Mouse (Mus musculus) adrenal gland, postnatal 10 days (tissue): ENCODE results near the gene Mcpt1. TPM values are rescaled to one million over a fixed set of nuclear protein-coding genes. Genes with fewer than 3 reads are reported as not detected.
"Not testable (repeated sequence)": the region's sequence is repeated elsewhere in the genome, so short reads cannot be mapped to it uniquely, and the experiment has no call there.

Experiments used
- DNase-seq: peaks from one replicate; pipeline ENCODE4 v3.0.0; 2021; ENCODE audit warnings: mixed read lengths
- long read RNA-seq, 2 experiments: library from polyadenylated mRNA; stranded (forward); transcript quantifications; one replicate each; pipeline ENCODE4 v2.0.0; 2021
- total RNA-seq, 2 experiments: library from RNA; stranded (reverse); gene quantifications; 2 replicates each; pipeline ENCODE4 v1.2.3; 2021

Mcpt1 gene
- total RNA-seq, result not detected
- long read RNA-seq, experiment 1, result 0 reads
- long read RNA-seq, experiment 2, result 0 reads

DNA sequence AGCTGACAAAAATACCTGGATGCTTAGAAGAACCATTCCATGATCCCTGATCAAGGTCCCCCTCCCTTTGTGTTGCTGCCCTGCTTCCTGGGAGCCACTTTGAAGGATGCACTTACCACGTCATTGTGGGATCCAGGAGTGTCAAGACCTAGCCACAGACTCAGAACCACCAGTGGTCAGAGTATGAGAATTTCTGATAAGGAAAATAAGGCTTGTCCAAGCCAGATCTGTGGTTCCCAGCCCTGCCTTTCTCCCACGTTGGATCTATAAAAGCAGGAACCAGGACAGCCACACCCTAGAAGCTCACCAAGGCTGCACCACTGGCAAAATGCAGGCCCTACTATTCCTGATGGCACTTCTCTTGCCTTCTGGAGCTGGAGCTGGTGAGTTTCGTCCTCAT, at the start of gene Mcpt1:
Gene Mcpt1, plus strand, starts transcription at position 301 of the 400 bp plus-strand sequence.
- DNase-seq, result not testable (repeated sequence)

DNA sequence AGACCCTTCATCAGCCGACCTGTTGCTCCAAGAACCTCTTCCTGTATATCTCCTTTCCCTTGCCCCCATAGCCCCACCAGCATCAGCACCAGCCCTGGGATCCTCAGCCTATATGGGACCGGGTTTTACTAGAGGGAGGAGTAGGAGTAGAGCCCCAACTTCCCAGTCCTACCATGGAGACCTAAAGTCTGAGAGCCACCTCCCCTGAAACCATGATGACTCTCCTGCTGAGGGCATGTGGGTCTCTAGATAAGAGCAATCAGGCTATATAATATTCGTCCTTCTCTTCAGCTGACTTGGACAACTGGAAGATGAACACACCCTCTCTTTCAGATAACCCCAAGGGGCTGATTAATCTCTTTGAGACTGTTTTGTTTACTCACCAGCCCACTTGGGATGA, 30.3 kb upstream of the Mcpt1 start:
- DNase-seq, result not testable (repeated sequence)

DNA sequence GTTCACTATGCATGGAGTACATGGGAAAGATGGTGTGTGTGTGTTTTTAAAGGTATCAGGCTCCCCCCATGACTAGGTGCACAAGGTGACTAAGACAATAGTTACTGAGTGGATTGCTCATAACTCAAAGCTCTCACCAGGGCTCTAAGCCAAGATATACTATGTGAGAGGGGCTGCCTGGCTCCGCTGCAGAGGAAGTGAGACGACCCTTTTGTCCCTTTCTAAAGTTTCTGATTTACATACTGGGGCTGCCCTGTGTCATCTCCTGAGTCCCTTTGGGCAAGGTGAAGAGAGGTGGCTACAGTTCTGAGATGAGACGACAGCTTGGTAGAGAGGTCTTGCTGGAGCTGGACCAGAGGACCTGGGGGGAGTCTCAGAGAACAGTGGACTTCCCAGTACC, 4.6 kb upstream of the Mcpt1 start:
- DNase-seq, result no peak

DNA sequence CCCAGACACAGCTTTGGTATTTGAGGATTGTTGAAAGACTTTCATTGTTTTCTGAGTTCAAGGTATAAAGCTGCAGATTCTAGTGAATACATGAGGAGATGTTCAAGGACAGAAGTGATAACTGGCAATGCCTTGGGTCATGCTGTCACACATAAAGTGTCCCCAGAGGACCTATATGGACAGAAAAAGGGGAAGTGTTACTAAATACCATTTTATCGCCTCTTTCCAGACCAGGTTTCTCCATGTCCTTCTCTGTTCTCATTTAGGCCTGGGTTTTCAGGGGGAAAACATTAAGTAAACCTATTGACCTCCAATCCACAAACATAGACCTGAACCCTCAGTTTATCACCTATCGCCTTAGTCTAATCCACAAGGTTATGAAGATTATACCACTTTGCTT, 3.8 kb upstream of the Mcpt1 start:
- no peak for DNase-seq

DNA sequence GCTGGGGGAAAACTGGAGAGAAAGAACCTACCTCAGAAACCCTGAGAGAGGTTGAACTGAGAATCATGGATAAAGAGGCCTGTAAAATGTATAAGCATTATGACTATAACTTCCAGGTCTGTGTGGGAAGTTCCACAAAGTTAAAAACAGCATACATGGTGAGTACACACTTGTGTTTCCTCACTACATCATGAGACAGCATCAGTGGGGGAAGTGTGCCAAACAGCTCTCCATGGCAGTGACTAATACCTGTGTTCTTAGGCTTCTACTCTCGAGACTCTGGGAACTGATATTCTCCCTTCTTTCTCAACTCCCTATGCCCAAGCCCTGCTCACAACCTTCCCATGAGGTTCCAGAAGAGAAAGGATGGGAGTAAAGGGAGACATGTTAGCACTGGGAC, 1.7 kb downstream of the Mcpt1 start:
- DNase-seq, result no peak

DNA sequence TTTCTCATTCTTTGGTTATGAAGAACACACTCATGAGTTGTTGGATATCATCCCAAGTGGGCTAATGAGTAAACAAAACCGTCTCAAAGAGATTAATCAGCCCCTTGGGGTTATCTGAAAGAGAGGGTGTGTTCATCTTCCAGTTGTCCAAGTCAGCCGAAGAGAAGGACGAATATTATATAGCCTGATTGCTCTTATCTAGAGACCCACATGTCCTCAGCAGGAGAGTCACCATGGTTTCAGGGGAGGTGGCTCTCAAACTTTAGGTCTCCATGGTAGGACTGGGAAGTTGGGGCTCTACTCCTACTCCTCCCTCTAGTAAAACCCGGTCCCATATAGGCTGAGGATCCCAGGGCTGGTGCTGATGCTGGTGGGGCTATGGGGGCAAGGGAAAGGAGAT, 3.5 kb downstream of the Mcpt1 start:
- not testable (repeated sequence) for DNase-seq

DNA sequence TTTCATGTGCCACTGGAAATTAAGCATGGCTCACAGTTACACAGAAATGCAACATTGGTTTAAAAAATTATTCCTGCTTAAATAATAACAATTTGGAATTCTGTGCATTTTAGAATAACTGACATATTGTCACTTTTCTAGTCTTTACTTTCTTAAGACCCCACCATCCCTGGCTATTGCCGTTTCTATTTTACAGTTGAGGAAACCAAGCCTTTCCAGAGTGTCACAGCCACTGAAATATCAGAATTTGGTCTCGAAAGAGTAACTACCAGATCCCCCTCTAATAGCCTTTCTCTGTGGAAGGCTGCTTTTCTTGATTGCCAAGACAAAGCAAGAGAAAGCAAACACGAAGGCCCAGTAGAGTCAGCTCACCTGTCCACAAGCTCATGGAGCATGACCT, 12.6 kb downstream of the Mcpt1 start, which contains the start of gene Mcpt9:
Gene Mcpt9, minus strand, starts transcription at position 101 of the 400 bp plus-strand sequence.
- DNase-seq, result not testable (repeated sequence)

DNA sequence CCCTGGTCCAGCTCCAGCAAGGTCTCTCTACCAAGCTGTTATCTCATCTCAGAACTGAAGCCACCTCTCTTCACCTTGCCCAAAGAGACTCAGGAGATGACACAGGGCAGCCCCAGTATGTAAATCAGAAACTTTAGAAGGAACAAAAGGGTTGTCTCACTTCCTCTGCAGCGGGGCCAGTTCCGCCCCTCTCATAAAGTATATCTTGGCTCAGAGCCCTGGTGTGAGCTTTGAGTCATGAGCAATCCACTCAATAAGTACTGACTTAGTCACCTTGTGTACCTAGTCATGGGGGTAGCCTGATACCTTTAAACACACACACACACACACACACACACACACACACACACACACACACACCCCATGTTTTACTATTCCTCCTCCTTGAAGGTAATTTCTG, 16.7 kb downstream of the Mcpt1 start:
- DNase-seq, result no peak

DNA sequence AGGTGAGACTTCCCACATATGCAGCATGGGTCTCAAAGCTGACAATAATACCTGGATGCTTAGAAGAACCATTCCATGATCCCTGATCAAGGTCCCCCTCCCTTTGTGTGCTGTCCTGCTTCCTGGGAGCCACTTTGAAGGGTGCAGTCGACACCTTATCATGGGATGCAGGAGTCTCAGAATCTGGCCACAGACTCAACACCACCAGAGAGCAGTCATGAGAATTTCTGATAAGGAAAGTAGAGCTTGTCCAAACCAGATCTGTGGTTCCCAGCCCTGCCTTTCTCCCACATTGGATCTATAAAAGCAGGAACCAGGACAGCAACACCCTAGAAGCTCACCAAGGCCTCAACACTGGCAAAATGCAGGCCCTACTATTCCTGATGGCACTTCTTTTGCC, 24.0 kb downstream of the Mcpt1 start, which contains the start of gene Mcpt2:
Gene Mcpt2, plus strand, starts transcription at position 250 of the 400 bp plus-strand sequence.
- not testable (repeated sequence) for DNase-seq

DNA sequence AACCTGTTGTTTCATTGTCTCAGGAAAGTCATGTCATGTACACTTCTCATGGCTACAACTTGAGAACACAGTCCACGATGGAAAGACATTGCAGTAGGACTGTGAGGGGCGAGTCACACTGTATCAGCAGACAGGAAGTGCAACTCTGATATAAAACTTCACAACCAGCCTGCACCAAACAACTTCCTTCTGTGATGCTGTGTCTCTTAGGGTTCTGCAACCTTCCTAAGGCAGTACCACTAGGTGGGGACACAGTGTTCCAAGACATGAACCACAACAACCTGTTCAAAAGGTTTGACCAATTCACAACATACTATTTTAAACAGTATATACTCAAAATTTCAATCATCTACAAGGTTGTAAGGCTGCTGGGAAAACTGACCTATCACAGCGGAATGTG, 37.6 kb downstream of the Mcpt1 start:
- DNase-seq, result no peak

DNA sequence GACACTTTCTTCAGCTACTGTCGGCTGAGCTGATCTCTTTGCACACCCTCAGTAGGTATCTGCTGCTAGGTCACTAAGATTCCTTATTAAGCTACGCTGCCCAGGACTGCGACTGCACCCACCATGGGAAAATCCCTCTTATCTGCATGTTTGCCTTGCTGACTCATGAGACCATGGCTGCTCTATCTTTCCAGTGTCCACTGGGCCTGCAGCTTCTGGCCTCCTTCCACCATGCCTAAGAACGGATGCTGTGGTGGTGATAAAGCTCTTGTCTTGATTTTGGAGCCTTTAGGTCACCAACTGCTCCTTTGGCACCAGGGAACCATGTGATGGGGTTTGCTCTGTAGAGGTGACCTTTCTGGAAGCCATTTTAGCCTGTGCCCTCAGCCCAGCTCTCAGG, 40.0 kb downstream of the Mcpt1 start:
- DNase-seq, result no peak

DNA sequence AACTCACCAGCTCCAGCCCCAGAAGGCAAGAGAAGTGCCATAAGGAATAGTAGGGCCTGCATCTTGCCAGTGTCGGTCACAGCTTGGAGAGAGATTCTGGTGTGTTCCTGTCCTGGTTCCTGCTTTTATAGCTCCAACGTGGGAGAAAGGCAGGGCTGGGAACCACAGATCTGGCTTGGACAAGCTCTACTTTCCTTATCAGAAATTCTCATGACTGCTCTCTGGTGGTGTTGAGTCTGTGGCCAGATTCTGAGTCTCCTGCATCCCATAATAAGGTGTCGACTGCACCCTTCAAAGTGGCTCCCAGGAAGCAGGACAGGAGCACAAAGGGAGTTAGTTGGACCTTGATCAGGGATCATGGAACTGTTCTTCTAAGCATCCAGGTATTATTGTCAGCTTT, 44.4 kb downstream of the Mcpt1 start, which contains the start of gene Mcpt4:
Gene Mcpt4, minus strand, starts transcription at position 101 of the 400 bp plus-strand sequence.
- DNase-seq, result not testable (repeated sequence)

Other genes starting within 250 kb of the Mcpt1 start
- 10 to 100 TPM; 10.3 to 12.6 TPM for gene Adcy4, start 233.9 kb upstream of the Mcpt1 start, total RNA-seq
- gene Ripk3, start 229.1 kb upstream of the Mcpt1 start, total RNA-seq, result 1 to 10 TPM; 8.3 to 9.1 TPM
- 10 to 100 TPM; 23.5 to 28.2 TPM for gene Nfatc4, start 194.8 kb upstream of the Mcpt1 start, total RNA-seq
- 10 to 100 TPM; 20.7 to 24.4 TPM for gene Nynrin, start 164.0 kb upstream of the Mcpt1 start, total RNA-seq
- under 1 TPM; 0.15 to 0.48 TPM for gene Cbln3, start 133.6 kb upstream of the Mcpt1 start, total RNA-seq
- 10 to 100 TPM; 17.1 to 23.8 TPM for gene Khnyn, start 133.0 kb upstream of the Mcpt1 start, total RNA-seq
- 100 to 1,000 TPM in 1 of 2 experiments, 10 to 100 TPM in 1; 90.9 to 109 TPM for gene Sdr39u1, start 117.7 kb upstream of the Mcpt1 start, total RNA-seq
- 1 to 10 TPM; 7.9 to 8.6 TPM for gene Cma1, start 73.3 kb upstream of the Mcpt1 start, total RNA-seq
- not detected for gene Cma2, start 67.0 kb upstream of the Mcpt1 start, total RNA-seq
- not detected for gene Mcpt9, start 12.5 kb downstream of the Mcpt1 start, total RNA-seq
- gene Mcpt2, start 24.1 kb downstream of the Mcpt1 start, total RNA-seq, result under 1 TPM in 1 of 2 experiments, not detected in 1; 0.24 TPM
- 1 to 10 TPM; 5.3 to 6.7 TPM for gene Mcpt4, start 44.3 kb downstream of the Mcpt1 start, total RNA-seq
- under 1 TPM; 0.66 to 0.97 TPM for gene Mcpt8, start 67.3 kb downstream of the Mcpt1 start, total RNA-seq
- gene Ctsg, start 84.6 kb downstream of the Mcpt1 start, total RNA-seq, result 1 to 10 TPM in 1 of 2 experiments, under 1 TPM in 1; 0.48 to 1.2 TPM
- gene Gzme, start 102.7 kb downstream of the Mcpt1 start, total RNA-seq, result not detected
- not detected for gene Gzmd, start 114.6 kb downstream of the Mcpt1 start, total RNA-seq
- not detected for gene Gzmg, start 141.6 kb downstream of the Mcpt1 start, total RNA-seq
- not detected for gene Gzmn, start 156.6 kb downstream of the Mcpt1 start, total RNA-seq
- not detected for gene Gzmf, start 193.4 kb downstream of the Mcpt1 start, total RNA-seq
- not detected for gene Gzmc, start 216.7 kb downstream of the Mcpt1 start, total RNA-seq
- gene Gzmb, start 244.3 kb downstream of the Mcpt1 start, total RNA-seq, result under 1 TPM; 0.18 to 0.21 TPM